Mouse (Mus musculus): ENCODE measurements around the gene Cacna1b.

- no peak for TF ChIP-seq CTCF (IDR thresholded peaks at IDR 0.05; ENCODE audit: low read depth)
- TF ChIP-seq EP300 (IDR thresholded peaks at IDR 0.05; ENCODE audit: low read depth): no peak
Measured at GRCm38 (mm10) chr2:24677629-24678028, 85.3 kb downstream of the Cacna1b start.
